Mouse (Mus musculus) heart, postnatal 0 days (tissue): ENCODE results near the gene Csn3. TPM values are rescaled to one million over a fixed set of nuclear protein-coding genes. Genes with fewer than 3 reads are reported as not detected.

Experiments used
- ATAC-seq: fragments of 200-750 bp; cut with Nextera tagmentation; 2 replicates; pipeline ENCODE4 v1.8.0; 2017; ENCODE audit warnings: low read depth, moderate number of reproducible peaks, moderate library complexity; ENCODE audit not compliant: insufficient read depth
- DNase-seq: peaks from one replicate; pipeline ENCODE4 v3.0.0-alpha.2; 2016; ENCODE audit warnings: low spot score
- H3K27ac ChIP-seq: fragments of 300-500 bp; sonication (generic); 2 replicates; pipeline ENCODE4 v1.5.1; 2014; ENCODE audit warnings: low read depth, mild to moderate bottlenecking
- H3K27me3 ChIP-seq: fragments of 300-500 bp; sonication (generic); 2 replicates; pipeline ENCODE4 v1.6.1; 2014; ENCODE audit warnings: low read length, mixed read lengths; ENCODE audit not compliant: control insufficient read depth, insufficient read depth
- H3K36me3 ChIP-seq: fragments of 300-500 bp; sonication (generic); replicated peaks from 2 replicates; pipeline ENCODE4 v1.6.1; 2014; ENCODE audit warnings: low read length, mixed read lengths; ENCODE audit not compliant: control insufficient read depth, insufficient read depth
- H3K4me1 ChIP-seq: fragments of 300-500 bp; sonication (generic); 2 replicates; pipeline ENCODE4 v1.6.1; 2014; ENCODE audit warnings: antibody characterized with exemption; ENCODE audit not compliant: control insufficient read depth, insufficient read depth
- H3K4me2 ChIP-seq: fragments of 300-500 bp; sonication (generic); 2 replicates; pipeline ENCODE4 v1.6.1; 2014; ENCODE audit warnings: low read depth, mild to moderate bottlenecking, low read length, moderate library complexity
- H3K4me3 ChIP-seq: fragments of 300-500 bp; sonication (generic); 2 replicates; pipeline ENCODE4 v1.5.1; 2014; ENCODE audit warnings: low read depth, low read length
- H3K9ac ChIP-seq: fragments of 300-500 bp; sonication (generic); replicated peaks from 2 replicates; pipeline ENCODE4 v1.6.1; 2014; ENCODE audit warnings: low read depth, low read length, mixed read lengths
- H3K9me3 ChIP-seq: fragments of 300-500 bp; sonication (generic); replicated peaks from 2 replicates; pipeline ENCODE4 v1.6.1; 2016; ENCODE audit warnings: low read length; ENCODE audit not compliant: control insufficient read depth
- CTCF ChIP-seq: IDR thresholded peaks from 2 replicates; pipeline ENCODE4 v1.5.1; 2016; ENCODE audit warnings: antibody characterized with exemption, control low read depth, low read depth
- EP300 ChIP-seq: IDR thresholded peaks from 2 replicates; pipeline ENCODE4 v1.6.1; 2016; ENCODE audit warnings: antibody characterized with exemption, low read depth
- WGBS: fragments of 180-500 bp; shearing (Covaris S2); extraction: QIAGEN DNeasy Blood & Tissue Kit; methylation state at CpG from one replicate; pipeline ENCODE4 v1.1.7; 2014; 5-methylcytosine and 5-hydroxymethylcytosine counted together
- polyA plus RNA-seq: library from polyadenylated mRNA; unstranded; fragments of >200 nt; fragmentation: Nextera tagmentation; extraction: Ambion mirVana; gene quantifications from 2 replicates; pipeline ENCODE4 v1.2.1, GENCODE M21; 2015
- total RNA-seq: library from RNA; depleted of rRNA; stranded (reverse); fragments of >200 nt; gene quantifications from 2 replicates; pipeline ENCODE4 v1.2.3, GENCODE M21; 2014; ENCODE audit warnings: low replicate concordance; rRNA removed

The Csn3 gene
- total and polyA plus RNA-seq, 2 experiments from 2014 or later, result not detected

DNA sequence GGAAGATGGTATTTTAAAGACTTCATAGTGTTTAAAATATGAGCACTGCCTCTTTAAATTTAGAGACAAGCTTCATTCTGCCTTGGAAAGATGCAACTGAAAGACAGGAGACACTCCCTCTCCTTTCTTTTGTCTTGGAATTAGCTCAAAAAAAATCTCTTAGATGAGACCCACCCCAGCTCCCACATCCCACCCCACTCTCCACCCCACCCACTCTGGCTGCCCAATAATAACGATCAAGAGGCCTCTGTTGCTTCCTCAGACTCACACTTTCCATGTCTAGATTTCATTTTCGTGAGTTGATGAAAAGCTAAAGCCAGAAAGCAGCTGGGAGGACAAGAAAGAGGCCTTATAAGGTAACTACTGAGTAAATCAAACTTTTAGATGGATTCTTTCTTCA is 43.8 kb downstream of the Csn3 start, which contains the start of the genes 2310003L06Rik and Gm28434:
Gene 2310003L06Rik, plus strand, starts transcription at position 259 of the 400 bp plus-strand sequence.
Gene Gm28434, plus strand, starts transcription at position 317 of the 400 bp plus-strand sequence.
- 53% methylated on average over 2 of the region's 2 CpGs for WGBS
- Histone ChIP-seq H3K36me3 (no peaks in the 10 kb centered on the region), H3K4me1 (no peaks in the 10 kb centered on the region), H3K9ac (no peak within 1 kb of the TSS), H3K27me3 (no peaks in the 10 kb centered on the region), H3K9me3 (no peaks in the 10 kb centered on the region), H3K4me2 (no peak within 1 kb of the TSS), H3K4me3 (no peak within 1 kb of the TSS), H3K27ac (no peak within 1 kb of the TSS)
- TF ChIP-seq EP300 (no peak), CTCF (no peak)
- DNase-seq (no peak), ATAC-seq (no peak)

- Histone ChIP-seq H3K4me3 (no peak within 1 kb of the TSS), H3K4me2 (no peak within 1 kb of the TSS), H3K36me3 (no peaks in the 10 kb centered on the region), H3K9ac (no peak within 1 kb of the TSS), H3K4me1 (no peaks in the 10 kb centered on the region), H3K27me3 (no peaks in the 10 kb centered on the region), H3K27ac (no peak within 1 kb of the TSS), H3K9me3 (no peaks in the 10 kb centered on the region)
- ATAC-seq, result no peak
- no peak for TF ChIP-seq CTCF
- TF ChIP-seq EP300, result no peak
- no peak for DNase-seq
- 66% methylated on average over 3 of the region's 3 CpGs for WGBS
These were observed 53.8 kb downstream of the Csn3 start, which contains the start of gene Cabs1 for GRCm38 (mm10) chr5:87979139-87979538. TSS of gene Cabs1 (plus strand) at chr5:87979439.

Other genes starting within 250 kb of the Csn3 start
- not detected in 2 replicates for gene Csn2, start 225.9 kb upstream of the Csn3 start, total RNA-seq
- gene Csn2, start 225.9 kb upstream of the Csn3 start, polyA plus RNA-seq, result not detected in 2 replicates
- gene Csn1s2a, start 151.0 kb upstream of the Csn3 start, total RNA-seq, result not detected in 2 replicates
- not detected in 2 replicates for gene Csn1s2a, start 151.0 kb upstream of the Csn3 start, polyA plus RNA-seq
- gene Csn1s2b, start 117.5 kb upstream of the Csn3 start, total RNA-seq, result not detected in 2 replicates
- gene Csn1s2b, start 117.5 kb upstream of the Csn3 start, polyA plus RNA-seq, result not detected in 2 replicates
- not detected in 2 replicates for gene Prr27, start 99.9 kb upstream of the Csn3 start, total RNA-seq
- not detected in 2 replicates for gene Prr27, start 99.9 kb upstream of the Csn3 start, polyA plus RNA-seq
- gene Odam, start 40.5 kb upstream of the Csn3 start, total RNA-seq, result not detected in 2 replicates
- gene Odam, start 40.5 kb upstream of the Csn3 start, polyA plus RNA-seq, result not detected in 2 replicates
- not detected in 2 replicates for gene 2310003L06Rik, start 43.9 kb downstream of the Csn3 start, total RNA-seq
- gene 2310003L06Rik, start 43.9 kb downstream of the Csn3 start, polyA plus RNA-seq, result not detected in 2 replicates
- gene Gm28434, start 43.9 kb downstream of the Csn3 start, total RNA-seq, result not detected in 2 replicates
- not detected in 2 replicates for gene Gm28434, start 43.9 kb downstream of the Csn3 start, polyA plus RNA-seq
- not detected in 2 replicates for gene Cabs1, start 53.9 kb downstream of the Csn3 start, total RNA-seq
- gene Cabs1, start 53.9 kb downstream of the Csn3 start, polyA plus RNA-seq, result not detected in 2 replicates
- not detected in 2 replicates for gene Smr3a, start 77.0 kb downstream of the Csn3 start, total RNA-seq
- gene Smr3a, start 77.0 kb downstream of the Csn3 start, polyA plus RNA-seq, result not detected in 2 replicates
- not detected in 2 replicates for gene Smr2, start 161.0 kb downstream of the Csn3 start, total RNA-seq
- gene Smr2, start 161.0 kb downstream of the Csn3 start, polyA plus RNA-seq, result not detected in 2 replicates
- gene Gm11116, start 186.0 kb downstream of the Csn3 start, total RNA-seq, result not detected in 2 replicates
- gene Gm11116, start 186.0 kb downstream of the Csn3 start, polyA plus RNA-seq, result not detected in 2 replicates
- gene Gm11115, start 228.5 kb downstream of the Csn3 start, total RNA-seq, result not detected in 2 replicates
- gene Gm11115, start 228.5 kb downstream of the Csn3 start, polyA plus RNA-seq, result not detected in 2 replicates